Mouse (Mus musculus) hindbrain, embryonic 16.5 days (tissue): ENCODE data around the gene Med27. TPM values are rescaled to one million over a fixed set of nuclear protein-coding genes. Genes with fewer than 3 reads are reported as not detected.

ENCODE experiments used
- ATAC-seq: fragments of 200-750 bp; cut with Nextera tagmentation; 2 replicates; pipeline ENCODE4 v1.8.0; 2017; ENCODE audit warnings: moderate TSS enrichment, moderate library complexity
- H3K27ac ChIP-seq: fragments of 300-500 bp; sonication (generic); 2 replicates; pipeline ENCODE4 v1.5.1; 2014; ENCODE audit warnings: low read depth, mild to moderate bottlenecking, control low read depth, low read length, moderate library complexity
- H3K27me3 ChIP-seq: fragments of 300-500 bp; sonication (generic); replicated peaks from 2 replicates; pipeline ENCODE4 v1.6.1; 2014; ENCODE audit warnings: low read length; ENCODE audit not compliant: control insufficient read depth, insufficient read depth
- H3K36me3 ChIP-seq: fragments of 300-500 bp; sonication (generic); 2 replicates; pipeline ENCODE4 v1.6.1; 2014; ENCODE audit warnings: mild to moderate bottlenecking, low read length, moderate library complexity, mixed read lengths; ENCODE audit not compliant: control insufficient read depth, insufficient read depth
- H3K4me1 ChIP-seq: fragments of 300-500 bp; sonication (generic); 2 replicates; pipeline ENCODE4 v1.6.1; 2014; ENCODE audit warnings: low read depth, low read length; ENCODE audit not compliant: control insufficient read depth, insufficient read depth
- H3K4me2 ChIP-seq: fragments of 300-500 bp; sonication (generic); 2 replicates; pipeline ENCODE4 v1.6.1; 2014; ENCODE audit warnings: mild to moderate bottlenecking, low read length, control low read depth, moderate library complexity
- H3K4me3 ChIP-seq: fragments of 300-500 bp; sonication (generic); 2 replicates; pipeline ENCODE4 v1.5.1; 2014; ENCODE audit warnings: mild to moderate bottlenecking, low read length, control low read depth, moderate library complexity
- H3K9ac ChIP-seq: fragments of 300-500 bp; sonication (generic); 2 replicates; pipeline ENCODE4 v1.6.1; 2014; ENCODE audit warnings: low read depth, mild to moderate bottlenecking, control low read depth, low read length, moderate library complexity
- H3K9me3 ChIP-seq: fragments of 300-500 bp; sonication (generic); 2 replicates; pipeline ENCODE4 v1.6.1; 2014; ENCODE audit warnings: mild to moderate bottlenecking, low read length, moderate library complexity; ENCODE audit not compliant: control insufficient read depth
- WGBS: fragments of 180-500 bp; shearing (Covaris S2); extraction: QIAGEN DNeasy Blood & Tissue Kit; methylation state at CpG from one replicate; pipeline ENCODE4 v1.1.7; 2014; 5-methylcytosine and 5-hydroxymethylcytosine counted together
- polyA plus RNA-seq: library from polyadenylated mRNA; unstranded; fragments of >200 nt; fragmentation: Nextera tagmentation; extraction: Ambion mirVana; gene quantifications from 2 replicates; pipeline ENCODE4 v1.2.1, GENCODE M21; 2015

Gene Med27
- polyA plus RNA-seq, 1 experiment from 2014 or later = 60.2 TPM

DNA sequence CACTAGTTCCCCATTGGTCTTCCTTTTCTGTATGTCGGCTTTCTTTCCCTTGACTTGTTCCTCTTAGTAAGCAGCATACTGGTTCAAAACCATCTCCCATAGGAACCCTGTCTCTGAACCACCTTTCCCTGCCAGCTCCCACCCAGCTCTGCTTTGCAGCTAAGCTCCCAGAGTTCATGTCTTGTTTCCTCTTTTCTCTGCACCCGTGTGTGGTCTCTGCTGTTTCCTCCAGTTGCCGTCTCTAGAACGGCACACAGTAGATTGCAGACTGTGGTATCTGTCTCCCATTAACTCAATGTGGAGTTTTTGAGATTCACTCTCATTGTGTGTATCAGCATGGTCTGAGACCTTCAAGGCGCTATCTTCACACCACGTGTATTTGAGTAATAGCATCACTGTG is 71.9 kb downstream of the Med27 start:
- no peak for ATAC-seq
- Histone ChIP-seq H3K4me2 (no peak overlapping the region), H3K27me3 (no peaks in the 10 kb centered on the region), H3K9me3 (no peaks in the 10 kb centered on the region), H3K27ac (no peak overlapping the region), H3K36me3 (no peaks in the 10 kb centered on the region), H3K4me3 (no peak overlapping the region), H3K4me1 (peaks cover 4% of the 10 kb centered on the region), H3K9ac (no peak overlapping the region)
- 61% methylated on average over 6 of the region's 6 CpGs for WGBS

DNA sequence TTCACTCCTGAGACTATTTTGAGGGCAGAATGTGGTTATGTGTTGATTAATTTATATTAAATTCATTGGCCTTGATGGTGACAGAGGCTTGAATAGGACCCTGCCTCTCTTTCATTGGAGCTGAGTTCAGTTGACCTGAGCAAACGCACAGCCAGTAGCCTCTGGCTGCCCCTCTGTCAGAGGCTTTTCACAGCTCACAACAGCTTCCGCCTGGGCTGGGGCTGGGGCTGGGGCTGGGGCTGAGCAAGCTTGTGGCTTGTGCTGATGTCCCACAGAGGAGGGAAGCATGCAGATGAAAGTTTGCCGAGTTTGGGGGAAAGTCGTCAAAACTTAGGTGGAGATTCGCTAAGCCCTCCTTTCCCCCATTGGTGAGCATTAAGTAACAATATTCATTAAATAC is 72.8 kb downstream of the Med27 start:
- no peak for ATAC-seq
- Histone ChIP-seq H3K27ac (no peak overlapping the region), H3K4me3 (no peak overlapping the region), H3K4me2 (no peak overlapping the region), H3K27me3 (no peaks in the 10 kb centered on the region), H3K9me3 (no peaks in the 10 kb centered on the region), H3K4me1 (peaks cover 4% of the 10 kb centered on the region), H3K9ac (no peak overlapping the region), H3K36me3 (no peaks in the 10 kb centered on the region)
- whole genome bisulfite sequencing = 24% methylated on average over 5 of the region's 5 CpGs

DNA sequence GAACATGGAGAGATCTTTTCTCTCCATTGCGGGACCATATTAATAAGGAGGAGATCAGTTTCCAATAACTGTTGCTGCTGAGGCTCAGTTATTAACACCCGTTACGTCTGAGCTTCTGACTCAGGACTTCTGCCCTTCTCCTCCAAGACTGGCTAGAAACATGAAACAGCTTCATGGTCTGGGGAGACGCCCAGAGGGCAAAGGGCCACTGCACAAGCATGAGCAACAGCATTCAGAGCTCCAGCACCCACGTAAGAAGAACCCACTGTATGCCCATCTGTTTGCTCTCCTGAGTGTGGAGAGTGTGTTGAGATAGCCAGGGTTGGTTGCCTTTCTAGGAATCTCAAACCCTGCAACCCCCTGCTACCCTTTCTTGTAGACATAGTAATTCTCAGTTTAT is 73.3 kb downstream of the Med27 start:
- peaks cover 4% of the 10 kb centered on the region for H3K4me1 ChIP-seq
- H3K9me3 ChIP-seq = no peaks in the 10 kb centered on the region
- H3K4me2 ChIP-seq = no peak overlapping the region
- no peaks in the 10 kb centered on the region for H3K27me3 ChIP-seq
- no peaks in the 10 kb centered on the region for H3K36me3 ChIP-seq
- 74% methylated on average over 5 of the region's 5 CpGs for WGBS
- H3K27ac ChIP-seq = no peak overlapping the region
- no peak for ATAC-seq
- H3K9ac ChIP-seq = no peak overlapping the region
- no peak overlapping the region for H3K4me3 ChIP-seq

DNA sequence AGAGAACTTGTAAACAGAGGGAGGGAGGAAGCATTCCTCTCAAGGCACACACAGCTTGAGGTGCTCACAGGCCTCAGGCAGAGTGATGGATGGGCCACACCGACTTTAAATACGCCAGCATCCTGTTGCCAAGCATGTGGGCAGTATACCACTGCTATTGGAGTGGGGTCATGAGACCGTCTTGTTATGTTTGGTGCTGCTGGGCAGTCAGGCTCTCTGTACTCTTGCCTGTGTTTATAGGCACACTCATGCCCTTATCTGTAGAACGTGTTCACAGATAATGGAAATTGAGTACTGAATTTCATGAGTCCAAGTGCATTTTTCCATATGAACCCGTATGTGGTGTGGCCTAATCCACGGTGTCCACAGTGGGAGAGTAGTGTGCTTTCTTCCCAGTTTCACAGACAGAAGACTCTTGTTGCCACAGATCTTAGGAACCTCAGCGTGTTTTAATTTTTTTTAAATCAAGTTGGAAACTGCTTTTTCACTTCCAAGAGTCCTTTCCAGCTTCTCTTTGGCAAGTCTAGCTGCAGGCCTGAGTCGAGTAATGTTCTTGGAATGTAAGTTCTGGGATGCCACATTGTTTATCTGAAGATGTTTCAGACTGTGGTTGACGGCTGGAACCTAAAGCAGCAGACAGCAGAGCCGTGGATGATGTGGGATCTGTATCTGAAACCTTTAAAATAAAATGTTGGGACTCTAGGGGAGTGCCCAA is 75.7 kb downstream of the Med27 start:
- Histone ChIP-seq H3K4me1 (peaks cover 7% of the 10 kb centered on the region), H3K4me3 (no peak overlapping the region), H3K36me3 (no peaks in the 10 kb centered on the region), H3K9ac (no peak overlapping the region), H3K4me2 (no peak overlapping the region), H3K27ac (no peak overlapping the region), H3K9me3 (no peaks in the 10 kb centered on the region), H3K27me3 (no peaks in the 10 kb centered on the region)
- ATAC-seq = no peak
- 75% methylated on average over 10 of the region's 10 CpGs for WGBS

DNA sequence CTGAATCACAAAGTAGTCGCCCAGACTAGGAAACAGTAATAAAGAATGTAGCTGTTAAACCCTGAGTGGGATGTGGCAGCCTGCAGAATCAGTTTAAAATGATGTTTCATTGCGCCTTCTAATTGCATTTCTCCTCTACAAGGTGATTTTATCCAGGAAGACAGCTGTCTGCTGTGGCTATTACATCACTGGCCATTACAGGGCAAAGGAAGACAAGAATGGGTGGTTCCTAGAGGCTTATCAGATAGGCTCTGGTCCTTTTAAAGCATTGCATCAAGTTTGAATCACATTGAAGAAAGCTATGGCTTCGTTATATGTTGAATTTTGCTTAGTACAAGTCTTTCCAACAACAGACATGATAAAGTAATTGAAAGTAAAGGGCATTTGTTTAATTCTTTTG is 76.4 kb downstream of the Med27 start:
- Histone ChIP-seq H3K27ac (no peak overlapping the region), H3K4me2 (no peak overlapping the region), H3K9me3 (no peaks in the 10 kb centered on the region), H3K27me3 (no peaks in the 10 kb centered on the region), H3K4me3 (no peak overlapping the region), H3K4me1 (peaks cover 7% of the 10 kb centered on the region), H3K36me3 (no peaks in the 10 kb centered on the region), H3K9ac (no peak overlapping the region)
- WGBS = 74% methylated on average over 3 of the region's 3 CpGs
- ATAC-seq = no peak

DNA sequence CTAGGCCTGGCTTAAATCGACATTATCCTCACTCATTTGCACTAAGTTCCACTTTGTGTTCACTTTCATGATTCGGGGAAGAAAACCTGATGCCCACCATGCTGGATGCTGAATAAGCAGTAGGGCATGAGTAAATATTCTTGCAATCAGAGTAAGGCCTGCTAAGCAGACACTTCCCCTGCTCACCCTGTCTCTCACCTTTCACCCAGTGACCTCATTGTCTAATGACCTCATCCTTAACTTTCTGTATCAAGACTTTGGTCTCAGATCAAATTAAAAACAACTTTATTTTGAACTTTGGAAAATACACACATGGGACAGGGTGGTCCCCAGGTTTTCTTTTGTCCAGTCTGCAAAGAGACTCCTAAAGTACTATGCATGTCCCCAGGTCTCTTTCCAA is 78.8 kb downstream of the Med27 start:
- ATAC-seq = no peak
- 81% methylated on average over 2 of the region's 2 CpGs for WGBS
- Histone ChIP-seq H3K9ac (no peak overlapping the region), H3K4me2 (no peak overlapping the region), H3K27ac (no peak overlapping the region), H3K4me3 (no peak overlapping the region), H3K27me3 (no peaks in the 10 kb centered on the region), H3K9me3 (no peaks in the 10 kb centered on the region), H3K36me3 (no peaks in the 10 kb centered on the region), H3K4me1 (peaks cover 9% of the 10 kb centered on the region)

DNA sequence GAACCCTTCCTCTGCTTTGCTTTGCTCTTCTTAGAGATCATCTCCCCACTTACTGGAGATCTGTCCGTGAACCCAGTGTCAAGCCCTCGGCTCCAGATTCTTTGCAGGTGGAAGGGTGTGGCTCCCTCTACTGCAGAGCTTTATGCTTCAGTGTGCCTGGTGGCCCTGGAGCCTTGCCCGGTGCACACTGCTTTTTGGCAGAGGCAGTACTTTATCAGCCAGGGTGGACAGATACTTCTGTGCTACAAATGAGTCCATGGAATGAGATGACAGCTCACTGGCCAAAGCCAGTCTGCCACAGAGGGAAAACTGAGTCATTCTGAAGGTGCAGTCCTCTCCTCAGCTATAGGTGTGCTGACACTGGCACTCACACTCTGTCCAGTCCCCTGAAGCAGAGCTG is 80.1 kb downstream of the Med27 start:
- WGBS = 76% methylated on average over 3 of the region's 3 CpGs
- Histone ChIP-seq H3K9ac (no peak overlapping the region), H3K27ac (no peak overlapping the region), H3K4me1 (peaks cover 14% of the 10 kb centered on the region), H3K27me3 (no peaks in the 10 kb centered on the region), H3K9me3 (no peaks in the 10 kb centered on the region), H3K36me3 (no peaks in the 10 kb centered on the region), H3K4me2 (no peak overlapping the region), H3K4me3 (no peak overlapping the region)
- 0 out of 2 replicates have a peak, but pooled peaks have one; percentile 24 for ATAC-seq

DNA sequence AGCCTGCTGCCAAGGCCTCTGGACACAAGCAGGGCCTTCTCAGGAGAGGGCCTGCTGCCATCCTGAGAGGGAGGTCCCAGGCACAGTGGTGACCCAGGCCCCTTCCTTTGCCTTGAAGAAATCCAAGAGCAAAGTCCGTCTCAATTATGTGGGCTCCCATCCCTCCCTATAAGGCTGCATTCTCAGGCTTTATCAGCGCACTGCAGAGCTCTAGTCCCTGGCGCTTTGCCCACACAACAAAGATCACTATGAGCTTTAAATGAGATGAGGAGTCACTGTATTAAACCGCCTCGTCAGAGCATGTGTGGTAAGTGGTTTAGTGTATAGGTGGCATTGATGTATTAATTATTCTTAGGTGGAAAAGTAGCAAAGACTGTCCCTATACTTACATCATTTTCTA is 85.9 kb downstream of the Med27 start:
- no peak overlapping the region for H3K4me3 ChIP-seq
- no peaks in the 10 kb centered on the region for H3K9me3 ChIP-seq
- no peak overlapping the region for H3K9ac ChIP-seq
- 55% methylated on average over 5 of the region's 5 CpGs for WGBS
- peaks cover 13% of the 10 kb centered on the region for H3K4me1 ChIP-seq
- no peak overlapping the region for H3K4me2 ChIP-seq
- no peak for ATAC-seq
- no peaks in the 10 kb centered on the region for H3K36me3 ChIP-seq
- no peak overlapping the region for H3K27ac ChIP-seq
- no peaks in the 10 kb centered on the region for H3K27me3 ChIP-seq

DNA sequence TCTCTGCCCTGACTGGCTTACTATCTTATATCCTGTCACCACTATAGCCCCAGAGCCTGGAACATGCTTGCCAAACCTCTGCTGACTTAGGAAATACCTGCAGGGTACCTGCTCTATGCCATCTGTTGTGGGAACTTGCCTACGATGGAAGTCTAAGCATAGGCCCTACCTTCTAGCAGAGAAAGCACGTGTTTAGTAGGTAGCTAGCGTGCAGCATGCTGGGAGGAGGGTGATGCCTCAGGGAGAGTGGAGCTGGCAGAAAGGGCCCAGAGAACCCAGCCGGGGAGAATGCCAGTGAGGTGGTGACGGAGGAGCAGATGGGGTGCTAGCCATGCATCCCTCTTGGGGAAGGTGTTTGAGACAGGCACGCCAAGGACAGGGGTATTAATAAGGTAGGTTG is 89.8 kb downstream of the Med27 start:
- H3K9me3 ChIP-seq = no peaks in the 10 kb centered on the region
- peaks cover 14% of the 10 kb centered on the region for H3K4me1 ChIP-seq
- ATAC-seq = no peak
- H3K4me2 ChIP-seq = no peak overlapping the region
- no peak overlapping the region for H3K4me3 ChIP-seq
- H3K36me3 ChIP-seq = no peaks in the 10 kb centered on the region
- no peaks in the 10 kb centered on the region for H3K27me3 ChIP-seq
- H3K9ac ChIP-seq = no peak overlapping the region
- WGBS = 71% methylated on average over 6 of the region's 6 CpGs
- no peak overlapping the region for H3K27ac ChIP-seq

DNA sequence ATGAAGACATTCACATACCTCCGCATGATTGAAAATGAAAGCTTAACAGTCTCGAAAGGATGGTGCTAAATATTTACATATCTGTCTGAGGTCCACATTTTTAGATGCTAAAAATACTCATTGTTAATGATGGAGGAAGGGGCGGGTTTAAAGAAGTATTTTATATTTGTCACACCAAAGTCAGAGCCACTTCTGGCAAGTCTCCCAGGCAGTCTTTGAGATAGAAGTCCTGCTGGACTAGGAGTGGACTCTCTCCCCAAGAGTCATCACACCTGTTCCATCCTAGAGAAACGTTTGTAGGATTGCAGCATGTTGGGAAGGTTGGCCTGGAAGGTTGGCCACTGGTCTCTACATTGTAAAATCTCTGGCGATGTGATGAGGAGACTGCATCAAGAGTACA is 90.5 kb downstream of the Med27 start:
- peaks cover 14% of the 10 kb centered on the region for H3K4me1 ChIP-seq
- 86% methylated on average over 5 of the region's 5 CpGs for WGBS
- no peak overlapping the region for H3K4me3 ChIP-seq
- H3K27ac ChIP-seq = no peak overlapping the region
- no peak overlapping the region for H3K4me2 ChIP-seq
- H3K9me3 ChIP-seq = no peaks in the 10 kb centered on the region
- H3K27me3 ChIP-seq = no peaks in the 10 kb centered on the region
- H3K9ac ChIP-seq = no peak overlapping the region
- no peaks in the 10 kb centered on the region for H3K36me3 ChIP-seq
- no peak for ATAC-seq
